Mouse (Mus musculus): Measurements from ENCODE around the gene Lipe.

GRCm38 (mm10) chr7:25439978-25440815 is 41.7 kb upstream of the Lipe start:
- TF ChIP-seq POLR2A (IDR thresholded peaks at IDR 0.05; ENCODE audit: extremely low read depth, insufficient read depth, low read length) (no peak), CTCF (IDR thresholded peaks at IDR 0.05; ENCODE audit: low read depth, low read length) (no peak)
